10 mouse cellular contexts compared by ENCODE assay signal in genomic region chr1:39906921-39907320, GRCm38 (mm10). TPM values are rescaled to one million over a fixed set of nuclear protein-coding genes. Genes with fewer than 3 reads are reported as not detected.
A peak's percentile ranks its signal among the peaks of the same experiment; 100 is the strongest.
DNase-seq lines count a peak whose midpoint lies in the region; ATAC-seq lines count a peak whose summit lies in the region.
"Had no signal": no experiment of that assay in that cellular context is flagged by ENCODE, and none has a peak within 500 bp of the region (broad histone marks: within the 10 kb centered on the region; RNA-seq: fewer than 3 reads in every experiment).

No protein-coding gene starts in this region.

- no peak overlapping the region for H3K4me3 ChIP-seq in lung, embryonic 15.5 days
- H3K4me3 ChIP-seq: liver, embryonic 12.5 days had no signal

- H3K9me3 ChIP-seq in lung, embryonic 15.5 days: no peaks in the 10 kb centered on the region
- H3K9me3 ChIP-seq: liver, embryonic 12.5 days had no signal

- peak overlapping the region; percentile 37 for H3K4me2 ChIP-seq in lung, embryonic 15.5 days
- H3K4me2 ChIP-seq: liver, embryonic 12.5 days had no signal

- peaks cover 16% of the 10 kb centered on the region for H3K36me3 ChIP-seq in lung, embryonic 15.5 days

- no peak overlapping the region for H3K27ac ChIP-seq in lung, embryonic 15.5 days
- H3K27ac ChIP-seq: liver, embryonic 12.5 days had no signal

- 41% methylated on average over 11 of the region's 11 CpGs for WGBS in lung, embryonic 15.5 days

- DNase-seq in adrenal gland, postnatal 10 days: peak; percentile 46
- DNase-seq in adrenal gland, postnatal 4 days (ENCODE audit: low spot score in 2 of 2): no peak
- no peak for DNase-seq in lung, postnatal 4 days
- peak; percentile 91 for DNase-seq in fibroblast of lung, adult 2 months (ENCODE audit: low read depth)
- DNase-seq in naive thymus-derived CD4-positive, alpha-beta T cell, adult 2 months (ENCODE audit: low read depth): peak; percentile 62
- no peak for DNase-seq in ovary, postnatal 10 days (ENCODE audit: low spot score)
- no peak for DNase-seq in urinary bladder, postnatal 25 days (ENCODE audit: low spot score)
- DNase-seq: kidney, adult 2 months had no signal

- peaks cover 68% of the 10 kb centered on the region for H3K4me1 ChIP-seq in lung, embryonic 15.5 days

- H3K9ac ChIP-seq in lung, embryonic 15.5 days: no peak overlapping the region
- H3K9ac ChIP-seq: liver, embryonic 12.5 days had no signal

- ATAC-seq in lung, embryonic 15.5 days (ENCODE audit: borderline replicate concordance, extremely low read depth, low FRiP score, low TSS enrichment): no peak
- ATAC-seq: liver, embryonic 12.5 days had no signal

- H3K27me3 ChIP-seq in lung, embryonic 15.5 days: no peaks in the 10 kb centered on the region

RNA-seq across cellular contexts. Expression of gene Map4k4, which starts 6.2 kb away (rescaled TPM):
- 100 to 1,000 TPM; 138 to 167 TPM for total RNA-seq in adrenal gland, postnatal 10 days (2021)
- total RNA-seq in adrenal gland, postnatal 4 days (2021): 100 to 1,000 TPM; 200 to 208 TPM
- polyA plus RNA-seq in lung, embryonic 15.5 days (2015; fragmentation: Nextera tagmentation; extraction: Ambion mirVana): 30.9 and 39.5 TPM in 2 replicates

Comparison
In these comparisons a context has a peak if more than half of its experiments do, and no peak if none do; other contexts are left out.
1. DNase-seq: peak in adrenal gland, postnatal 10 days (single experiment), fibroblast of lung, adult 2 months (single experiment) and naive thymus-derived CD4-positive, alpha-beta T cell, adult 2 months (single experiment); none in adrenal gland, postnatal 4 days (0 of 2), lung, postnatal 4 days (0 of 2), ovary, postnatal 10 days (single experiment) and urinary bladder, postnatal 25 days (single experiment).